Mouse (Mus musculus): Measurements from ENCODE around the gene Adra2b. TPM values are rescaled to one million over a fixed set of nuclear protein-coding genes. Genes with fewer than 3 reads are reported as not detected.

Gene Adra2b
- total RNA-seq, 2 experiments from 2014 or later, result 0.39 to 0.69 TPM

GRCm38 (mm10) chr2:127411126-127411525 lies 48.1 kb downstream of the Adra2b start:
- no peak for TF ChIP-seq CTCF (IDR thresholded peaks at IDR 0.05)
- no peak overlapping the region for H3K4me3 ChIP-seq
- no peak overlapping the region for H3K27ac ChIP-seq
- no peak for DNase-seq
- intact Hi-C loops (cut with DNase I), result no loop called here

GRCm38 (mm10) chr2:127415806-127416205 lies 52.8 kb downstream of the Adra2b start:
- H3K27ac ChIP-seq, result no peak overlapping the region
- no peak overlapping the region for H3K4me3 ChIP-seq
- no peak for TF ChIP-seq CTCF (IDR thresholded peaks at IDR 0.05)
- intact Hi-C loops (cut with DNase I), result no loop called here
- DNase-seq, result no peak

- no peak for DNase-seq
- intact Hi-C loops (cut with DNase I), result no loop called here
- no peak overlapping the region for H3K27ac ChIP-seq
- TF ChIP-seq CTCF (IDR thresholded peaks at IDR 0.05), result no peak
- H3K4me3 ChIP-seq, result no peak overlapping the region
Observed at GRCm38 (mm10) chr2:127416706-127417105, 53.7 kb downstream of the Adra2b start.

Other genes starting within 250 kb of the Adra2b start
- 1 to 10 TPM in 1 of 2 experiments, under 1 TPM in 1; 0.75 to 1.4 TPM for gene Ncaph, start 229.3 kb upstream of the Adra2b start, total RNA-seq (2021)
- gene Itpripl1, start 219.8 kb upstream of the Adra2b start, total RNA-seq (2021), result 1 to 10 TPM; 5.0 to 6.8 TPM
- under 1 TPM; 0.31 to 0.69 TPM for gene 1810024B03Rik, start 154.9 kb upstream of the Adra2b start, total RNA-seq (2021)
- gene Snrnp200, start 154.8 kb upstream of the Adra2b start, total RNA-seq (2021), result 10 to 100 TPM; 46.2 to 46.8 TPM
- 10 to 100 TPM; 48.4 to 53.4 TPM for gene Ciao1, start 115.4 kb upstream of the Adra2b start, total RNA-seq (2021)
- gene Tmem127, start 115.3 kb upstream of the Adra2b start, total RNA-seq (2021), result 10 to 100 TPM; 21.6 to 24.3 TPM
- gene Stard7, start 93.0 kb upstream of the Adra2b start, total RNA-seq (2021), result 100 to 1,000 TPM in 1 of 2 experiments, 10 to 100 TPM in 1; 88.9 to 152 TPM
- gene Dusp2, start 27.0 kb upstream of the Adra2b start, total RNA-seq (2021), result 1 to 10 TPM in 1 of 2 experiments, under 1 TPM in 1; 0.59 to 1.2 TPM
- gene Astl, start 24.6 kb upstream of the Adra2b start, total RNA-seq (2021), result under 1 TPM in 1 of 2 experiments, not detected in 1; 0.25 TPM
- gene Gpat2, start 62.0 kb downstream of the Adra2b start, total RNA-seq (2021), result not detected
- gene Fahd2a, start 81.4 kb downstream of the Adra2b start, total RNA-seq (2021), result 10 to 100 TPM; 18.8 to 26.9 TPM
- gene Kcnip3, start 158.9 kb downstream of the Adra2b start, total RNA-seq (2021), result under 1 TPM; 0.28 to 0.31 TPM
- not detected for gene Prom2, start 178.3 kb downstream of the Adra2b start, total RNA-seq (2021)
- 1 to 10 TPM; 2.4 to 2.6 TPM for gene Zfp661, start 223.9 kb downstream of the Adra2b start, total RNA-seq (2021)
- 10 to 100 TPM; 74.1 to 96.2 TPM for gene Mrps5, start 224.0 kb downstream of the Adra2b start, total RNA-seq (2021)